Mouse (Mus musculus) retina, embryonic 14.5 days (tissue): ENCODE data around the gene B4galt1.
A peak's percentile ranks its signal among the peaks of the same experiment; 100 is the strongest.

Experiments used
- DNase-seq: peaks from one replicate; pipeline ENCODE4 v3.0.0-alpha.2; 2015; ENCODE audit warnings: low spot score

The B4galt1 gene

DNA sequence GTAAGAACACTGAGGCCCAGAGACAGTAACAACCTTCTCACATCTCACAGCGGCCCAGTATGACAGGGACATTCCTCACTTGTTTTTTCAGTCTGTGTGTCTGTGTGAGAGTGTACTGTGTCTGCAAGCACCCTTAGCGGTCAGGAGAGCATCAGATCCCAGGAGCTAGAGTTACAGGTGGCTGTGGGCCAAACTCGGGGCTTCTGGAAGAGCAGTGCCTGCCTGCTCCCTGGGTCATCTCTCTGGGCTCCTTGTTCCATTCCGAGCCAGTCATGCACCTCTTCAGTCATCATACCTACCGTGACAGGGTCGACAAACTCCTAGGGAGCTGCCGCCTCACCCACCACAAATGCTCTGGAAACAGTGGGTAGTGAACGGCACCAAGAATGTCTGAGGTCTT, 10.1 kb downstream of the B4galt1 start:
- DNase-seq = no peak

DNA sequence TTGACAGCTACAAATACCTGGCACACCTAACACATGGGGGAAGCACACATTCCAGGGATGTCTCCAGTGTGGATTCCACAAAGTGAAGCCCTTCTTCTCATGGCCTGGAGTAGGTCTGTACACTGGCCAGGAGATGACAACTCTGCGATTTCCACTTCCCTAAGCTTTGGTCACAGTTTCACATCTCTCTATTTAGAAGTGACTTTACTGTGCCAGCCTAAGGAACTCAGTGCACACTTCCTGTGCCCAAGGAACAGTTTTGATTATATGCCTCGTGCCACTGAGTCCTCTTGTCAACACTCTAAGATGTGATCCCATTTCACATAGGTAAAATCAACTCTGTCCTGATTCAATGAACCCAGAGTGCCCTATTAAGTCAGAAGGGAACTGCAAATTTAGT, 13.4 kb downstream of the B4galt1 start:
- DNase-seq = no peak

DNA sequence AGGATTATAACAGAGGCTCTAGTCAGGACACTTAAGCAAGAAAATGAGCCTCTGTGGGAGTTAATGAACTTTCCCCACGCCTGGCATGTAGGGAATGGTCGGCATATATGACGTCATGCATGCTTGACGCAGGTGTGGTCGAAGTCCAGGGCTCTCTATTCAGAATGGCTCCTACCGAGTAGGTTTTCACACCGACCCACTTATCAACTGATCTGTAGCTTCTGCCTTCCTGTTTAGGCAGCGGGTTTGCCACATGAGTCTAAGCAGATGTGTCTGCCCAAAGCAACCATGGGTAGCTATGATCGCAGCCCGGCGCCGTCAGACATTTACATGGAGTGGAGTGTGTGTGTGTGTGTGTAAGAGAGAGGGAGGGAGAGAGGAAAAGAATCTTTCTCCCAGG, 14.6 kb downstream of the B4galt1 start:
- no peak for DNase-seq

DNA sequence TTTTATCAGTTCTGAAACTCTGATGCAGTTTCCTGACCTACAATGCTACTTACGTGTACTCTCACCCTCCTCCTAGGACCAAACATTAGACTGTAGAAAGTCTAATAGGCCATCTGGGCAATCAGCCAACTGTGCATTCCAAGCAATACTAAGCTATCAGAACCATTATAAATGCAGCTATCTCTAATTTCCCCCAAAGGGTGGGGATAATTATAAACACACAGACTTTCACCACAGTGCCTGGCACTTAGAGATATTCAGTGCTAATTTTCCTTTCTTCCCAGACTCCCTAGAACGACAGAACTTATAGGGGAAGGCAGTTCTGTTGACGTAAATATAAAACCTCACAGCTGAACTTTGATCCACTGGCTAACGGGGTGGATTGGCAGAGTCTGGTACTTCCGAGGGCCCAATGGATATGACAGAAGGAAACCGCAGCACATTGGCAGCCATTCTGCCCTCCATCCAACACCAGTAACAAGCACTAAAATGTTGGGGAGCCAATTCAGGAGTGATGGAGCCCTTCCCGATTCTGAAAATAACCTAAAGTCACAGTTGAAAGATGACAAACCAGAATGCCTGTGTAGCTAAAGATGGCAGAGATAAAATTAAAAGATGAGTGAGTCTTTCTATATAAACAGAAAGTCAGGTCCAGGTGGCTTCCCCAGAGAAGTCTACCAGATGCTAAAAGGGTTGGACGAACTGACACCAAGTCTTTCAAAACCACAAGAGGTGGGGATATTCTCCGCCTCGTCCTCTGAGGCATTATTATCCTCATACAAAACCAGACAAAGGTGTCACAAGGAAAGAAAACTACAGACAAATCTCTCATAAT, 16.1 kb downstream of the B4galt1 start:
- DNase-seq = peak; percentile 15

DNA sequence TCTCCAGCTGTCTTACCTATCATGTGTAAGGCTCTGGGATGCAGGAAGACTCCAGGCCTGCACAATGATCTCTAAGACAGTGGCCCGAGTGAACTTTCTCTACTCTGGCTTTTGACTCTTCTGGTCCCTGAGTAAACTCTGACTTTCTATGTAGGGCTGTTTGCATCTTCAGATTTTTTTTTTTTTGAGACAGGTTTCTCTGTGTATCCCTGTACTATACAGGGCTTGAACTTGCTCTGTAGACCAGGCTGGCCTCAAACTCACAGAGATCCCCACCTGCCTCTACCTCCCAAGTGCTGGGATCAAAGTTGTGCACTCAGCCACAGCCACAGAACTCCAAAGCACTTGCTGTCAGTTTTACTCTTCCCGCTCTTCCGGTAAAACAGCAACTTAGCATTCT, 16.8 kb downstream of the B4galt1 start:
- no peak for DNase-seq

DNA sequence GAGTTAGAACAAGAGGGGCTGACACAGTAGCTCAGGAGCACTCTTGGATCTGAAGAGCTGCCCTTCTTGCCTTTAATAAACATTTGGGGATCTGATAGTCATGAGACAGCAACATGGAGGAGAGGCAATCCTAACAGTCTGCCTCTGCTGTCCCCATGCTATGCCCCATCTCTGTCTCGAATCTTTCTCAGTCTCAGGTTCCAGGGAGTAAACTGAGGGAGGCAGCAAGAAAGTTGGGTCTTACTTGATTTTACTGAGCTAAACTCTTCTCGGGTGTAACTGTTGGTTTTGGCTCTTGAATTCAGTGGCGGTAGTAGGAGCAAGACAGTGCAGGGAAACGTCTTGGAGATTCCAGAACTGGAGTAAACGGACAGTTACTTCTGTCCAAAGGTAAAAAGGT, 18.9 kb downstream of the B4galt1 start:
- DNase-seq = no peak

DNA sequence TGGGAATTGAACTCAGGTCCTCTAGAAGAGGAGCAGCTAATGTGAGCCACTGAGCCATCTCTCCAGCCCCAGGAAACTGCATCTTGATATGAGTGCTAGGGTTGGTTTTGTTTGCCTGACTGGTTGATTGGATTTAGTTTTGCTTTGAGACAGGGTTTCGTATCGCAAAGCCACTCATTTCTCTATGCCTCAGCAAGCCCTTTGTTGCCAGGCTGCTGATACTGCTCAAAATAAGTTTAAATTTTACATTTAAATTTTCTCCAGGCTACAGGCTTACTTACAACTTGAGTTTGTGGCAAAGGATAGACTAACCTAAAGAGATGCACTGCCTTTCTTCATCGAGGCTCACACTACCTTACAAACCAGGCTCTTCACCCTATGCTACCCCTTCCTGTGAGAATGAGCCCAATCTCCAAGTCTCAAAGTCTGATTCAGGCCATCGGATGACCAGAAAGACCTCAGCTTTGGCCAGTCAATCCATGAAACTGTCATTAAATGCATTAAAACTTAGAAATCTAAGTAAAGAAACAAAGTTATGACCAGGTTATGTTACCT, 19.5 kb downstream of the B4galt1 start:
- no peak for DNase-seq

DNA sequence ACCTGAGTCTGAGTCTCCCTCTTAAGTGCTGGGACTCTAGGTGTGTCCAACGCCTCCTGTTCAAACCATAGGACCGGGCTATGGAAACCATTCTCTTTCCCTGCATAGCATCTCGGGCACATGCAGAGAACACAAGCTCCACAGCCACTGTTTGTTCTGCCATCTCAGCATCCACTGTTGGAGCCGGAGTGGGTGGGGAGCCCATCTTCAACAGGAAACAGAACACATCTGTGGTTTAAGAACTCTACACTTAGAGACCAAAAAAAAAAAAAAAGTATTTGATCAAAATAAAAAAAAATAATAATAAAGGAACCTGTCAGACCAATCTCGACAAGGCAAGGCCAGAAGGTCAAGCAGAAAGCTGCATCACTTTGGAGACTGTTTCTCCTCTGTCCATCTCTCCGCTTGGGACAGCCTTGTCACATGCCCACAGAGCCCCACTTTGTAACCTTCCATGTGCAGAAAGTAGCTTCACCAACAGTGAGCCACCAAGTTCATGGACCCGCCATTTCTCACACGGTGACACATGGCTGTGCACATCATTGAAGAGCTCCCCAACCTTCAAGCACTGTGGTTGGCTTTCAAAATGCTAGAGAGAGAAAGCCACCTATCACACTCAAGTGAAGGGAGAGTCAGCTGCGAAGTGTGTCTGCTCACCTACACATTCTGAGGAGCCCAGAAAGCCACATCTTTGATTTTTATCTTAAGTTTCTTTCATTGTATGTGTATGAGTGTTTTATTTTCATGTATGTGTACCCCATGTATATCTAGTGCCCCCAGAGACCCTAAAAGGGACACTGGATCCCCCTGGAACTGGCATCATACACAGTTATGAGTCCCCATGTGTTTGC, 20.2 kb downstream of the B4galt1 start:
- DNase-seq = no peak

DNA sequence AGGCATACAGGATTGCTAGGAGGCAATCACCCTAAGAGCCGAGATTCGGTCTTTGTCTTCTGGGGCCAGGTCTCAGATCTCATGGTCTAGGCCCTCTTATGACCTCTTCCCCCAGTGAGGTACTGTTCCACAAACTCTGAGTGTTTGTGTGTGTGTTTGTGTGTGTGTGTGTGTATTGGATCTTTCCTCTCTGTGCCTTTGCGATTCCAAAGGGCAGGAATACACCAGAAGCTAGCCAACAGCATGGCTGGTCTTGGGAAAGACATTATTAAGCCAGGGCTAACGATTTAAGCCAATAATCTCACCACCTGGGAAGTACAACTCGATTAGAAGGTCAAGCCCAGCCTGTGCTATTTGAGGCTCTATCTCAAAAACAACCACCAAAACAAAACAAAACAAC, 23.3 kb downstream of the B4galt1 start:
- DNase-seq = no peak

DNA sequence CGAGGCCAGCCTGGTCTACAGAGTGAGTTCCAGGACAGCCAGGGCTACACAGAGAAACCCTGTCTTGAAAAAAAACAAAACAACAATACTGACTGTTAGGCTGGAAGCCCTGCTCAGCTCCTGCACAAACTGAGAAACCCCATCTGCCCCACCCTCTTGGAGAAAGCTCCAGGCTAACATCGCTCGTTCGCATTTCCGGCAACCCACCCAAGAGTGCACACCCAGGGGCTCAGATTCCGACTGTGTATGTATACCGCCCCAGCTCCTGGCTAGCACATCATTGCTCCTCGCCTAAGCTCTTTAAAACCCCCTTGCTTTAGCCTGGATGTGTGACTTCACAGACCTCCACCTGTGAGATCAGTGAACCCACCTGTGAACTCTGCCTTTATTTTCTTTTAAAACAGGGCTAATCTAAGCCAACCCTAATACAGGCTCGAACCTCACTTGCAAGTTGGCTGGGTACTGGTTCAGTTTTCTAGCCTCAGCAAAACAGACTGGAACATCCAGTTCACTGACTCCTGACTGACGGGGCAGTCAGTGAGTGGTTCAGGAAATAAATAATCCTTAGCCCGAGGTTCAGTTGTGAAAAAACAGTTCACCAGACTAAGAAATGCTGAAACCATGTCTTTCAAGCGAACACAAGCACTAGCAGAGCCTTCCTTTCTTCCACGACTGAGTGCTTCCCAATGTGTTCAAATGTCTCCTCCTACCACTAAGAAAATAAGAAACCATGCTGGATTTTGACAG, 24.0 kb downstream of the B4galt1 start:
- DNase-seq = no peak

DNA sequence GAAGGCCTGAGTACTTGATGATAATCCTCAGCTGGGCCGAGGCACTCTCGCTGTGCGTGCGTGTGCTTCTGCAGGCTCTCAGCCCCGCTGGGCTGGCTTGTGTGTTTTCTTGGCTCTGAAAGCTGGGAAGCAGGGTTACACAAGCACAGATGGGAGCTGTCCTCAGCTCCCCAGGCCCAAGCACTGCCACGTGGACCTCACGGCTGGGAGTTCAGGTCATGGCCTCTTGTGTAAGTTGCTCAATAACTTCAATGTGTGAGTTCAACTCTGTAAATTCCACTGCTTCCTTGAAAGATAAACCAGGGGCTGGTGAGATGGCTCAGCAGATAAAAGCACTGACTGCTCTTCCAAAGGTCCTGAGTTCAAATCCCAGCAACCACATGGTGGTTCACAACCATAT, 24.9 kb downstream of the B4galt1 start:
- no peak for DNase-seq

DNA sequence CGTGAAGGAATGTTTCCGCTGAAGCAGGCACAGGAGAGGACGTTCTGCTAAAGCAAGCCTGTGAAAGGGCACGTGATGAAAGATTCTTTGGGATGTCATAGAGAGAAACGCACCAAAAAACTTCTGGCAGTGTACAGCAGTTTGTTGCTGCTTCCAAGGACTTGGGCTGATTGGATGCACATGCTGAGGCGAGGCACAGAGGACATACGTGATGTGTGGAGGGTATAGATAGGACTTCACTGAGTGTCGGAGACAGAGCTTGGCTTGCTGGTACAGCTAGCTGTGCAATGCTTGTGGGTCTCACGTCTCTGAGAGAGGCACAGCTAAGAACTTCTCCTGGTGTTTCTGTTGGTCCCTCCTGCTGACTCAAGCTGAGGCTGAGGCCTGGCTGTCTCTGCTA, 25.9 kb downstream of the B4galt1 start:
- no peak for DNase-seq

DNA sequence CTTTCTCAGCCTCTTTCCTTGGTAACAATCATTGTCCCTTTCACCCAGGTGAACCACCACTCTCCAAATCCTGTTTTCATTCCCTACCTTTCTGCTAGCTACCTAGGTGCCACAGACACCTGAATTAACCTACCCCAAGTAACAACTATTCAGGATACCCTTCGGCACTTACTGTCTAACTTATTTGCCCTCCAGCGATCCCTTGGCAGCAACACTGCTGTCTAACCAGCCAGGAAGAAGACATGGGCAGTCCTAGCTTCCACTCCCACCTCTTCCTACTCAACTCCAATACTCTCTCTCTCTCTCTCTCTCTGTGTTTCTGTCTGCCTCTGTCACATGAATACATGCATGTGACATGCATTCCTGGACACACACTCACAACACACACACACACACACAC, 27.0 kb downstream of the B4galt1 start:
- DNase-seq = no peak

DNA sequence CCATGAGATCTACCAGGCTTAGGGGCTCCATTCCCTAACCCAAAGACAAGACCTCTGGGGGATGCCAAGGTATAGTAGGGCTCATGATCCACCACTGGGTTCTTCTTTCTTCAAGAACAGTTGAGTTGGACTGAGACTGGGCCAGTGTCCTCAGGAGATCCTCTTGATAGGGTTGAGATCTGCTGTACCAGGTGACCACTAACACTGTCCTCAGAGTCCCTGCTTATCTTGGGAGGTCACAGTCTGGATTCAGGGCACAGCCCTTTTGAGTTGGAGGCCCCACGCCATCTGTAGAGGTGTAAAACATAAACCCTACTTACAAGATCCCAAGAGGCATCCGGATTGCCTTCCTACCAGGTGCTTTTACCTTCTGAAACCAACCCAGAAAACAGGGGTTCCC, 27.8 kb downstream of the B4galt1 start:
- DNase-seq = no peak

DNA sequence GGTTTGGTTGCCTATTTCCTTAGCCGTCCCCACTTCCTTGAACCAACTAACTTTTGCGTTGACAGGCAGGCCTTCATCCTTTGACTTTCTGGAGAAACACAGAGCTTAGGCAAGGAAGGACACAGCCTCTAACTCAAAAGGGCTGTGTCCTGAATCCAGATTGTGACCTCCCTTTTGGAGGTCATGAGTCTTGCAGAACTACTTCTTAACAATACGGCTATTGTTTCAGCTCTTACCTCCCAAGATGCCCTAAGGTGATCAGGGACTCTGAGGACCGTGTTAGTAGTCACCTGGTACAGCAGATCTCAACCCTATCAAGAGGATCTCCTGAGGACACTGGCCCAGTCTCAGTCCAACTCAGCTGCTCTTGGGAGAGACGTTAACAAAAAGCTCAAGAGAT, 28.7 kb downstream of the B4galt1 start:
- DNase-seq = no peak

DNA sequence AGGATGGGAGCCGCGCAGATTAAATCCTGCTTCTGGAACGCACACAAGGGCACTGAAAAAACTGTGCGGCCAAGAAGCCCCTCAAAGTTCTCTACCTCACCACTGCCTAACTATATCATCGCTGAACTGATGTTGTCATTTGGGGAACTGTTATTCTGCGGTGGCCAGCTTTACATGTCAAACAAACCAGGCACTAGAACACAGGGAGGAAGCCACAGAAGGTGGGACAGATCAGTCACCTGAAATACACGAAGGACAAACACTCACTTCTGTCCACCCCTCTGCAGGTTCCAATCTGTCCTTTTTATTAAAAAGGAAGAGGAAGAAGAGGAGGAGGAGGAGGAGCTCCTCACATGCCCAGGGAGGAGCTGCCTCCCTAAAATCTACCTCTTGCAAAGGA, 29.3 kb downstream of the B4galt1 start:
- DNase-seq = no peak

DNA sequence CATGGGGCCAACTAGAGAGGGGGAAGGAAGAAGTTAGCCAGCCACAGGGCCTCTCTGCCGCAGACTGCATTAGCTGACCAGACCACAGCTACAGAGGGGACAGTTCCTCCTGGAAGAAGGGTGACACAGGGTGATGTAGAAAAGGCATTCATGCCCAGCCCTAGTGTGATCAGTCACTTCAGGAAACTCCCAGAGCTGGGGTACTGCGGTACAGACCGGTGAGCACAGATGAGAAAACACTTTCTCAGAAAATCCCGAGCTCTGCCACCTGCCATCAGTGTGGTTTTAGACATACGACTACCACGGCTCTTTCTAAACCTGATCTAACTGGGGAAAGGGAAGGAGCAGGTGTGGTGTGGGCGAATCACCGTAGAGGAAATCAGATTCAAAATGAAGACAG, 30.1 kb downstream of the B4galt1 start:
- no peak for DNase-seq

DNA sequence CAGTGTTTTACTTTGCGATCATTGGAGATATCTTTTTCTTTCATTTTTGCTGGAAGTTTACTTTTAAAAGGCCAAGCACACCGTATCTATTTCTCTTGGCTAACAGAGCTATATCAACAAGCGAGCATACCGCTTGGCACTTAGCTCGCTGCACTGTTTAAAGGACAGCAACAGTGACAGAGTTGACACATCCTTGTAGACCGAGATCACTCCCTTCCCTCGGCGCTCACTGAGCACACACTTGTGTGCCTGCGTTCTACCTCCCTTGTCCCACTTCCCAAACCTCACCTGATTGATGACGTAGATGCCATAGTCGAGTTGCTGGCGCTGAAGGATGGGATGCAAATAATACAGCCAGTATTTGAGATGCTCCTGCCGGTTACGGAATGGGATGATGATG, 30.7 kb downstream of the B4galt1 start:
- DNase-seq = no peak

DNA sequence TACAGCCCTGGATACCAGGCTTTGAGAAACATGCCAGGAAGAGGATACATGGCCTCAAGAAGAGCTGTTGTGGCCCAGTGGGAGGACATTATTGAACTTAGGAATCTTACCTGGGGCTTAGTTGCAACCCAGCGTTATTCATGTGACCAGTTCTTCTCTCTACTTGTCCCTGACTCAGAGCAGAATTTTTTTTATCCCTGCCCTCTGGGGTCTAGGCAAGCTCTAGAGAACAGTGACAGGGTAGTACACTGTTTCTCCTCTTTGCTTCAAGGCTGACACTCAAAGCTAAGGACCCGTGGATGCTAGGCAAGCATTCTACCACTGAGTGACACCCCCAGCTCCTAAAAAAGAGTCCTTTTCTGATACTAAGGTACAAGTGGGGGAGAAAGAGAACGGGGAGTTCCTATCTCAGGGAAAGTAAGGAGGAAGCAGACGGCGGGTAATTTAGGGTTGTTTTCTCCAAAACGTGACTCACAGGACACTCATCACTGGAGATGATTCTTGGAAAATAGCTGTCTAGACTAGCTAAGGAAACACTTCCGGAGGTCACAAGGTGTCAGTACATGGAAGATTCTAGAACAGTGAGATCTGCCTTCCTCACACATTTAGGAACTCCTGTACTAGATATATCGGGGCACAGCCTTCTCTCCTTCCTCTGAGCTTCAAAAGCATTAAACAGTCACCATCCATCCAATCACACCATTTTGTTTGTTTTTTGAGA, 32.3 kb downstream of the B4galt1 start:
- no peak for DNase-seq

DNA sequence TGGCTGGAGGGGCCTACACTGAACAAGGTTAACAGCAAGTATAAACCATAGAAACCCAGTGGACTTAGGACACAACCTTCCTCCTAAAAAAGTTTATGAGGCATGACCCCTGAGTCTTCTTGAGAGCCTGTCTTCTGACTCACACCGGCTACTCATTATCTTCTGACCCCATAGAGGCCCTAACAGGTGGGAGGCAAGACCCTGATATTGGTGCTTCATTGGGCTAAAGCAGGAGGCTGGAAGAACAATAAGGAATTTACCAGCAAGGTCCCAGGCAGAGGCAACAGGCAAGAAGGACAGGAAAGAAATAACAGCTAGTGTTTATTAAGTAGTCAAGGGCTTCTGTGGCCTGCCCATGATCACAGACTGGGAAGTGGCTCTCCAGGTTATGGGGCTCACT, 32.9 kb downstream of the B4galt1 start:
- no peak for DNase-seq

DNA sequence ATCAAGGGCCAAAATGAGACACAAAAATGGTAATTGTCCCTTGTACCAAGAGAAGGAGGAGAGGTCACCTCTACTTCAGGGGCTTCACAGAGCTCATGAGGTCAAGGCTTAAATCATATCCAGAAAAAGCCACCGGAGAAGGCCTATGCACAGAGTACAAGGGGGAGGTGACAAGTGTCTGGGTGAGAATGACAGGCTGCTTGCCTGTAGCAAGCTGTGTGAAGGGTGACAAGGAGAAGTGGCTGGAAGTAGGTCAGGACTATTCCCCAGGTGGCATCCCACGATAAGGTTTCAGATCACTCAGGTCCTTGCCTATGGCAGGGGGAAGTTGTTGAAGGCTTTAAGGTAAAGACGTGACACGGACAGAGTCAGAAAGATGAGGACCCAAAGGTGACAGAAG, 33.8 kb downstream of the B4galt1 start:
- DNase-seq = no peak

DNA sequence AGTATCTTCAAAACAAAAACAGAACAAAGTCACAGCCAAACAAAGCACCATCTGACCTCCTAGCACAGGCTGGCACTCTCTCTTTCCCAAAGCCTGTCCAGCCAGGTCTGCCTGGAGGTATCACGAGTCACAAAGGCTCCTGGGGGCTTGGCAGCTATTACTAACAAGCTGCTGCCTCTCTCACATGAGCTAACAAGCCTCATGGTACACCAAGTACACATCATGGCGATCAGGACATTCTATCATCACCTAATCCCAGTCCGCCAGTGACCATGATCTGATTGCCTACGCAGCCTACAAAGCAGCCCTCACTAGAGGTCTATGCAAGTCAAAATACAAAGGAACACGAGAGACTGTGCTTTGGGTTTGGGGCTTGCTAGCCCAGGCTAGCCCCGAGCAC, 34.7 kb downstream of the B4galt1 start:
- no peak for DNase-seq
